Mouse (Mus musculus) E14TG2a.4 (cell line): ENCODE results near the gene Zfp114.

ENCODE experiments used
- H3K27me3 ChIP-seq: 2 replicates; pipeline ENCODE4 v1.6.1; 2014; ENCODE audit warnings: low read length, control low read depth; ENCODE audit not compliant: insufficient read depth
- H3K36me3 ChIP-seq: 2 replicates; pipeline ENCODE4 v1.6.1; 2014; ENCODE audit warnings: low read length, control low read depth; ENCODE audit not compliant: insufficient read depth
- H3K4me1 ChIP-seq: replicated peaks from 2 replicates; pipeline ENCODE4 v1.6.1; 2014; ENCODE audit warnings: low read depth, low read length, control low read depth
- H3K4me3 ChIP-seq: replicated peaks from 2 replicates; pipeline ENCODE4 v1.5.1; 2014; ENCODE audit warnings: mild to moderate bottlenecking, low read length
- H3K9me3 ChIP-seq: 2 replicates; pipeline ENCODE4 v1.6.1; 2014; ENCODE audit warnings: low read length, control low read depth
- CTCF ChIP-seq: conservative IDR thresholded peaks from 2 replicates; pipeline ENCODE4 v1.5.1; 2014; ENCODE audit warnings: low read length
- NANOG ChIP-seq: IDR thresholded peaks from 2 replicates; pipeline ENCODE4 v1.6.1; 2014; ENCODE audit warnings: borderline replicate concordance, low read length, mixed read lengths
- POU5F1 ChIP-seq: IDR thresholded peaks from 2 replicates; pipeline ENCODE4 v1.6.1; 2014; ENCODE audit warnings: low read length, borderline replicate concordance

Gene Zfp114

DNA sequence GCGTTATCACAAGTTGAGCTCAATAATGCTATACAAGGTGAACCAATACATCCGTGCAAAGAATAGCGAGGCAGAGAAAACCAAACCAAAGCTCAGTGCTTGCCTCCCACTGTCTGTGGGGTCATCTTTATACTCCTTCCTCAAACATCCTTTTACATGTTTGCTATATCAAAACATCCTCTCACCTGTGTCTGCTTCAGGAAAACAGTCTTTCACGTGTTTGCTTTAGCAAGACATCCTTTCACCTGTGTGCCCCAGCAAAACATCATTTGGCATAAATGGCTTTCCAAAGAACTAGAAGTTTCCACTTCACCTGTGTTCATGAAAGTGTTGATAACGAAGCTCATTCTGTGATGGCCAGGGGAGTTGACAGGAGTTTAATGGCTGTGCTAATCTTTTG lies 36.5 kb downstream of the Zfp114 start, which contains the start of gene Zfp111:
Gene Zfp111, minus strand, starts transcription at position 101 of the 400 bp plus-strand sequence.
- H3K27me3 ChIP-seq: no peaks in the 10 kb centered on the region
- H3K4me3 ChIP-seq: no peak within 1 kb of the TSS
- no peaks in the 10 kb centered on the region for H3K9me3 ChIP-seq
- TF ChIP-seq POU5F1 (no peak), CTCF (no peak), NANOG (no peak)
- 0 out of 2 replicates have a peak, but pooled peaks cover under 1% of the 10 kb centered on the region for H3K36me3 ChIP-seq
- H3K4me1 ChIP-seq: peaks cover 12% of the 10 kb centered on the region
